Mouse (Mus musculus) embryonic facial prominence, embryonic 11.5 days (tissue): Measurements from ENCODE around the gene Slc25a26. TPM values are rescaled to one million over a fixed set of nuclear protein-coding genes. Genes with fewer than 3 reads are reported as not detected.

Experiments used
- ATAC-seq: fragments of 200-750 bp; cut with Nextera tagmentation; replicated peaks from 2 replicates; pipeline ENCODE4 v1.8.0; 2017; ENCODE audit warnings: low read depth; ENCODE audit not compliant: insufficient number of reproducible peaks, low FRiP score, low TSS enrichment
- DNase-seq: peaks from one replicate; pipeline ENCODE4 v3.0.0-alpha.2; 2015; ENCODE audit warnings: low spot score
- H3K27ac ChIP-seq: fragments of 300-500 bp; sonication (generic); replicated peaks from 2 replicates; pipeline ENCODE4 v1.5.1; 2014; ENCODE audit warnings: mild to moderate bottlenecking, low read depth, low read length, control low read depth
- H3K27me3 ChIP-seq: fragments of 300-500 bp; sonication (generic); 2 replicates; pipeline ENCODE4 v1.6.1; 2014; ENCODE audit warnings: mild to moderate bottlenecking, low read length, moderate library complexity, mixed read lengths; ENCODE audit not compliant: control insufficient read depth, insufficient read depth
- H3K36me3 ChIP-seq: fragments of 300-500 bp; sonication (generic); replicated peaks from 2 replicates; pipeline ENCODE4 v1.6.1; 2014; ENCODE audit warnings: low read depth, mild to moderate bottlenecking, low read length, moderate library complexity, mixed read lengths; ENCODE audit not compliant: control insufficient read depth, insufficient read depth
- H3K4me1 ChIP-seq: fragments of 300-500 bp; sonication (generic); 2 replicates; pipeline ENCODE4 v1.6.1; 2014; ENCODE audit warnings: low read length, mixed read lengths; ENCODE audit not compliant: control insufficient read depth, insufficient read depth
- H3K4me2 ChIP-seq: fragments of 300-500 bp; sonication (generic); 2 replicates; pipeline ENCODE4 v1.6.1; 2014; ENCODE audit warnings: low read depth, mild to moderate bottlenecking, control low read depth, low read length, moderate library complexity
- H3K4me3 ChIP-seq: fragments of 300-500 bp; sonication (generic); 2 replicates; pipeline ENCODE4 v1.5.1; 2014; ENCODE audit warnings: low read depth, low read length, control low read depth
- H3K9ac ChIP-seq: fragments of 300-500 bp; sonication (generic); replicated peaks from 2 replicates; pipeline ENCODE4 v1.6.1; 2014; ENCODE audit warnings: mild to moderate bottlenecking, control low read depth, low read length
- H3K9me3 ChIP-seq: fragments of 300-500 bp; sonication (generic); replicated peaks from 2 replicates; pipeline ENCODE4 v1.6.1; 2016; ENCODE audit warnings: mild to moderate bottlenecking, low read length, inconsistent platforms, mixed read lengths; ENCODE audit not compliant: control insufficient read depth
- WGBS: fragments of 180-500 bp; shearing (Covaris S2); extraction: QIAGEN DNeasy Blood & Tissue Kit; methylation state at CpG from one replicate; pipeline ENCODE4 v1.1.7; 2014; 5-methylcytosine and 5-hydroxymethylcytosine counted together
- polyA plus RNA-seq: library from polyadenylated mRNA; unstranded; fragments of >200 nt; fragmentation: Nextera tagmentation; extraction: Ambion mirVana; gene quantifications from 2 replicates; pipeline ENCODE4 v1.2.1, GENCODE M21; 2014

Slc25a26 gene
- polyA plus RNA-seq, 1 experiment from 2014 or later, result 7.8 TPM

DNA sequence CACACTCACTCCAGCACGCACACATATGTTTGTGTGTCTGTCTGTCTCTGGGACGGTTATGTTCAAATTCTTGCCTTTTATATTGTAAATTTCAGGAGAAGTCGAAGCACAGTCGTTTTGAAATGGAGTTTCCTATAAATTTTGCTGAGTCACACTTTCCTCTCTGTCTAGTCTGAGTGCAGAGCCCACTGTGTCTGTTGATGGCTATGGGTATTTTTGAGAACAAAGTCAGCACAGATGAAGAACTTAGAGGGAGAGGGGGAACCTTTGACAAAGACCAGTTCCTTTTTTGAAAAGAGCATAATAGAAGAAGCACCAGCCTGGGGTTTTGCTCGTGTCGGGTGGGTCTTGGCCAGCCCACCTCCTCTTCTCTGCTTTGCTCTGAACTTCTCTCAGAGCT lies 9.1 kb downstream of the Slc25a26 start:
- no peak overlapping the region for H3K4me2 ChIP-seq
- H3K27ac ChIP-seq, result no peak overlapping the region
- no peak overlapping the region for H3K9ac ChIP-seq
- ATAC-seq, result no peak
- H3K9me3 ChIP-seq, result no peaks in the 10 kb centered on the region
- WGBS, result 87% methylated on average over 6 of the region's 6 CpGs
- no peak for DNase-seq
- no peaks in the 10 kb centered on the region for H3K4me1 ChIP-seq
- H3K27me3 ChIP-seq, result no peaks in the 10 kb centered on the region
- no peaks in the 10 kb centered on the region for H3K36me3 ChIP-seq
- no peak overlapping the region for H3K4me3 ChIP-seq

- DNase-seq, result no peak
- Histone ChIP-seq H3K36me3 (no peaks in the 10 kb centered on the region), H3K27ac (no peak overlapping the region), H3K9me3 (no peaks in the 10 kb centered on the region), H3K4me3 (no peak overlapping the region), H3K4me1 (no peaks in the 10 kb centered on the region), H3K9ac (no peak overlapping the region), H3K27me3 (no peaks in the 10 kb centered on the region), H3K4me2 (no peak overlapping the region)
- ATAC-seq, result no peak
- 87% methylated on average over 6 of the region's 6 CpGs for WGBS
These were observed 18.0 kb downstream of the Slc25a26 start for GRCm38 (mm10) chr6:94518171-94518570.

GRCm38 (mm10) chr6:94524335-94524734 lies 24.2 kb downstream of the Slc25a26 start:
- Histone ChIP-seq H3K4me3 (no peak overlapping the region), H3K4me2 (no peak overlapping the region), H3K27ac (no peak overlapping the region), H3K4me1 (no peaks in the 10 kb centered on the region), H3K9me3 (no peaks in the 10 kb centered on the region), H3K9ac (no peak overlapping the region), H3K27me3 (no peaks in the 10 kb centered on the region), H3K36me3 (no peaks in the 10 kb centered on the region)
- 36% methylated on average over 2 of the region's 2 CpGs for WGBS
- peak; percentile 74 for DNase-seq
- ATAC-seq, result no peak

DNA sequence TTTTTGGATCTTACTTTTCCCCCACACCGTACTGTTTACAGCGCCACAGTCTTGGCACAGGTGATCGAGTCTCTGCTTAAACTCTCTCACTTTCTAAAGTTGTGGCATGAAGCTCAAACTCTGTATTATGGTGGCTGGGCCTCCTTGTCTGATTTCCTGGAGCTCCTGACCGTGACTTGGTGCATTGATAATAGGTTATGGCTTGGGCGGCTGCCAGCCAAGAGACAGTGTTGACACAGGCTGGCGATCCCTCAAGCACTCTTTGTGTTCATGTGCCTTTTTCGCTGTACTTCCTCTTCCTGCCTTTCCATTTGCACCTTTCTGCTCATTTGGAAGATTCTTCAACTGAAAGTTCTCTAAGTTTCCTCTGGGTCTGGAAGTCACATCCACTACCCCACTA lies 30.6 kb downstream of the Slc25a26 start:
- no peaks in the 10 kb centered on the region for H3K9me3 ChIP-seq
- no peaks in the 10 kb centered on the region for H3K27me3 ChIP-seq
- H3K4me2 ChIP-seq, result no peak overlapping the region
- H3K4me1 ChIP-seq, result no peaks in the 10 kb centered on the region
- no peaks in the 10 kb centered on the region for H3K36me3 ChIP-seq
- no peak overlapping the region for H3K9ac ChIP-seq
- no peak overlapping the region for H3K27ac ChIP-seq
- H3K4me3 ChIP-seq, result no peak overlapping the region
- DNase-seq (no peak), ATAC-seq (no peak)
- 89% methylated on average over 7 of the region's 7 CpGs for WGBS

DNA sequence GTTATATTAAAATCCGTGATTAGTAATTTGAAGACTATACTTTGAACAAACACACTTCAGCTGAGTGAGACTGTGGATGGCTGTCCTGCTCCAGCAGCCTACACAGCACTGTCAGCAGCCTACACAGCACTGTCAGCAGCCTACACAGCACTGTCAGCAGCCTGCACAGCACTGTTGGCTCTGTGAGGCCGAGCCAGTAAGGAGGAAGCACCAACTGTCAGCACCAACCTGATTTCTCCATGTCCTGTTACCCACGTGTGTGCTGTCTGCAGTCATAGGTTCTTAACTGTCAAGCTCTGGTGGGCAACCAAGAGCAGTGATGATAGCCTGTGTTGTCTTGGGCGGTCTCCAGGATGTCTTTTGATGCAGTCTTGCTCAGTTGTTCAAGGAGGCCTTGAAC lies 32.0 kb downstream of the Slc25a26 start:
- DNase-seq, result no peak
- no peak overlapping the region for H3K27ac ChIP-seq
- no peaks in the 10 kb centered on the region for H3K36me3 ChIP-seq
- no peak overlapping the region for H3K9ac ChIP-seq
- ATAC-seq, result no peak
- H3K9me3 ChIP-seq, result no peaks in the 10 kb centered on the region
- H3K4me3 ChIP-seq, result no peak overlapping the region
- H3K4me1 ChIP-seq, result no peaks in the 10 kb centered on the region
- H3K4me2 ChIP-seq, result no peak overlapping the region
- 78% methylated on average over 4 of the region's 4 CpGs for WGBS
- H3K27me3 ChIP-seq, result no peaks in the 10 kb centered on the region

DNA sequence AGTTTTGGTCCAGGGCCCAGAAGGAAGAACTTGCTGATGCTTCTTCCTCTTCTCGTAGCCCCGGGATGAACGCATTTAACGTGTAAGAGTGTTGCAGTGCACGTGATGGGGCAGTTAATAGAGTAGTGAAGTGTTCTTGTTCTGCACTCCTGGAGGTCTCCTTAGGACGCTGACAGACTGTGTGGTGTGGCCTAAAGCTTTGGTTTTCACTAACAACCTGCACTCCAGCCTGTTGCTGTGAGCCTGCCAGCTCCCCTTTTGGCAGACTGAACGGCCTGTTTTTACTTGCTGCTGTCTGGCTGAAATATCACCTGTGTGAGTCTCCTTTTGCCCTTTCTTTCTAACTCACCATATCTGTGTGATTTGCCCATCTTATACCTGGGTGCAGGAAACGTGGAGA lies 36.3 kb downstream of the Slc25a26 start:
- ATAC-seq, result no peak
- no peaks in the 10 kb centered on the region for H3K36me3 ChIP-seq

GRCm38 (mm10) chr6:94537652-94538051 lies 37.5 kb downstream of the Slc25a26 start:
- no peaks in the 10 kb centered on the region for H3K36me3 ChIP-seq
- H3K9ac ChIP-seq, result no peak overlapping the region
- no peak overlapping the region for H3K4me2 ChIP-seq
- no peaks in the 10 kb centered on the region for H3K27me3 ChIP-seq
- 87% methylated on average over 1 of the region's 1 CpGs for WGBS
- no peak overlapping the region for H3K27ac ChIP-seq
- no peaks in the 10 kb centered on the region for H3K4me1 ChIP-seq
- no peaks in the 10 kb centered on the region for H3K9me3 ChIP-seq
- ATAC-seq, result no peak
- no peak overlapping the region for H3K4me3 ChIP-seq
- no peak for DNase-seq

More for the DNA sequence above, 36.3 kb downstream of the Slc25a26 start:
- Histone ChIP-seq H3K27ac (no peak overlapping the region), H3K4me3 (no peak overlapping the region), H3K9me3 (no peaks in the 10 kb centered on the region), H3K4me2 (no peak overlapping the region), H3K4me1 (no peaks in the 10 kb centered on the region), H3K9ac (no peak overlapping the region), H3K27me3 (no peaks in the 10 kb centered on the region)
- WGBS, result 78% methylated on average over 8 of the region's 8 CpGs
- no peak for DNase-seq

- Histone ChIP-seq H3K27me3 (no peaks in the 10 kb centered on the region), H3K4me3 (no peak overlapping the region), H3K4me2 (no peak overlapping the region), H3K4me1 (no peaks in the 10 kb centered on the region), H3K9ac (no peak overlapping the region), H3K9me3 (no peaks in the 10 kb centered on the region), H3K36me3 (no peaks in the 10 kb centered on the region), H3K27ac (no peak overlapping the region)
- DNase-seq, result no peak
- WGBS, result 77% methylated on average over 3 of the region's 3 CpGs
- ATAC-seq, result no peak
These were observed 40.0 kb downstream of the Slc25a26 start for GRCm38 (mm10) chr6:94540090-94540489.
